Mouse (Mus musculus): Measurements from ENCODE around the gene Zfp551. TPM values are rescaled to one million over a fixed set of nuclear protein-coding genes. Genes with fewer than 3 reads are reported as not detected.

The Zfp551 gene
- 2.9 and 4.0 TPM in 2 replicates for polyA plus RNA-seq (2016; fragmentation: Nextera tagmentation; extraction: Ambion mirVana)

DNA sequence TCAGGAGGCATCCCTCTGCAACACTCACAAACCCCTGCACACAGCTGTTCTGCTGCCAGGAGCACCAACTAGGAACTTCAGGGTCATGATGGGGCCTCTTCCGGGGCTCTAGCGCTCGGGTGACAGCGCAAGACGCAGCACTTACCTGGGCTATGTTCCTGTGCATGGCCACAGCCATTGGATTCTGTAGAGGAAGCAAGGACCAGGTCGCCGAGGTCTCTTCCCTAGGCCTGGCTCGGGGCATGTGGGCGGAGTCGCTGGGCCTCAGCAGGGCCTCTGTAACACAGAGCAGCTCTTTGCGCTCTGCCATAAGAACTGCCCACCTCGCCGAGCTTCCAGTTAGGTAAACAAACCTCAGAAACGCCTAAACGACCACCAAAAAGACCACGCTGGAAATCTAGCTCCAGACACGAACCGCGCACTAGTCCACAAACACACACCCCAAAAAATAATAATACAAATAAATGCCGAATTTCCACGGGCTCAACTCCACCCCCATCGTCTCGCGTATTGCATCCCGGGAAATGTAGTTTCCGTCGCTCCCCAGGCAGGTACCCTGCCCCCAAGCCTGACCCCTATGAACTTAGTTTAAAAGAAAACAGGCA lies at the start of gene Zfp551:
TSS of gene Zfp551 (minus strand) at position 507 of the 605 bp plus-strand sequence.
- Histone ChIP-seq H3K9me3 (peaks cover 5% of the 10 kb centered on the region; the same call in 1 of the 2 replicates), H3K4me1 (replicated peaks) (peaks cover 8% of the 10 kb centered on the region), H3K27ac (peak within 1 kb of the TSS; percentile 87), H3K4me3 (peak within 1 kb of the TSS; percentile 62), H3K36me3 (peaks cover 10% of the 10 kb centered on the region), H3K27me3 (ENCODE audit: insufficient read depth, poor library complexity, severe bottlenecking) (no peaks in the 10 kb centered on the region)
- WGBS = under 1% methylated on average over 27 of the region's 27 CpGs
- peak; percentile 75 for DNase-seq (ENCODE audit: low spot score)

DNA sequence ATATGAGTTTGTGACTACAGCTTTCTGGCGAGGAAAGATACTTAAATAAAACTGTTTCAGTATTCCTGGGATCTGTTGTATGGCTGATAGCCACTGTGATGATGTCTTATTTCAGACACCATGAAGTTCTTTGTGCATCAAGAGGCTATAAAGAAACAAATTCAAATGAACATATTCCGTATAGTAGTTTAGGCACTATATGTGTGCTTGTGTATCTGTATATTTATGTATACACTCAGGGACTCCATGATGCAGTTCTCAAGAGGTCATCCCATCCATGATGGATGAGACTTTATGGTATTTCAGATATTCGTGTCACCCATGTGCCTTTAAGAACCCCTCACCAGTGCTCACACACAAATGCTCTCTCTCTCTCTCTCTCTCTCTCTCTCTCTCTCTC lies 304 bp upstream of the Zfp551 start:
- WGBS = 62% methylated on average over 3 of the region's 3 CpGs
- H3K4me1 ChIP-seq (replicated peaks) = peaks cover 8% of the 10 kb centered on the region
- peak overlapping the region; percentile 87; the same call in 1 of the 2 replicates for H3K27ac ChIP-seq
- no peaks in the 10 kb centered on the region for H3K27me3 ChIP-seq (ENCODE audit: insufficient read depth, poor library complexity, severe bottlenecking)
- peaks cover 5% of the 10 kb centered on the region; the same call in 1 of the 2 replicates for H3K9me3 ChIP-seq
- DNase-seq (ENCODE audit: low spot score) = no peak
- H3K36me3 ChIP-seq = peaks cover 10% of the 10 kb centered on the region; the same call in 1 of the 2 replicates
- H3K4me3 ChIP-seq = peak overlapping the region; percentile 62

DNA sequence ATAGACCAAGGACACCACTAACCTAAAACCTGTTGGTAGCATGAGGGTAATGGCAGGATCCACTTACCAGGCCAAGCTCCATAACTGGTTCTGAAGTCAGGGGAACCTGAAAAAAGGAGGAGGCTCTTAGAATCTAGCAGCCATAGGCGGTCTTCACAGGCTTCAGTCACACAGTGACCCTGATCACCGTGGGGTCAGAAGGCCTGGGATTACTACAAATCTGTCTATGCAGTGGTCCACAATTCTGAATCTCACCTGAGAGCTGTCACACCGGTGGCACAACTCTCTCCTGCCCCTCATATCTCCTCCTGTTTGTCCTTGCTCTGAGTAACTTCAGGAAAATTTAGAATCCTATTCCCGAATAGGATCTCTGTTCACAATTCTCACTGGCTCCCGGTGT lies 810 bp downstream of the Zfp551 start:
- H3K4me1 ChIP-seq (replicated peaks) = peaks cover 8% of the 10 kb centered on the region
- H3K4me3 ChIP-seq = peak overlapping the region; percentile 62
- H3K9me3 ChIP-seq = peaks cover 6% of the 10 kb centered on the region; the same call in 1 of the 2 replicates
- H3K27ac ChIP-seq = peak overlapping the region; percentile 87
- DNase-seq (ENCODE audit: low spot score) = peak; percentile 4
- no peaks in the 10 kb centered on the region for H3K27me3 ChIP-seq (ENCODE audit: insufficient read depth, poor library complexity, severe bottlenecking)
- 60% methylated on average over 5 of the region's 5 CpGs for WGBS
- peaks cover 16% of the 10 kb centered on the region for H3K36me3 ChIP-seq

DNA sequence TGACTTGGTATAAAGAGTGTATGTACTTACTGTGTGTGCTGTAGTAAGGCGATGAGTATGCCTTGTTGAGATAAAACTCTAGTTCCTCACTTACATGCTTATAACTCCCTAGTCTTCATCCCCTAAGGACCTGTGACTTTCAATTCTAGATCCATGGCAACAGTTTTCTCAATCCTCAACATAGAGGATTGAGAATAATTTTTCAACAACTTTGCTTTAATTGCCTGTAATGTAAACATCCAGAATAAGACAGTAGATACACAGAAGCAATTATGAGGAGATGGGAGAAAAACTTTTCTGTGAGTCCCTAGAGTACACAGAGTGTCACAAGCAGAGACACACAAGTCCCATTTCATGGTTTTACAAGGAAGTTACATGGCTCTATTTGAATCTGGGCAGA lies 53.4 kb downstream of the Zfp551 start, which contains the start of gene Vmn1r84:
TSS of gene Vmn1r84 (minus strand) at position 101 of the 400 bp plus-strand sequence.
- H3K9me3 ChIP-seq = peaks cover 26% of the 10 kb centered on the region
- H3K4me3 ChIP-seq = no peak within 1 kb of the TSS
- no peaks in the 10 kb centered on the region for H3K27me3 ChIP-seq (ENCODE audit: insufficient read depth, poor library complexity, severe bottlenecking)
- 73% methylated on average over 1 of the region's 1 CpGs for WGBS
- DNase-seq (ENCODE audit: low spot score) = no peak
- H3K27ac ChIP-seq = no peak within 1 kb of the TSS
- H3K4me1 ChIP-seq (replicated peaks) = no peaks in the 10 kb centered on the region
- no peaks in the 10 kb centered on the region for H3K36me3 ChIP-seq

Other genes with a start within 250 kb of the Zfp551 start
- gene Vmn1r80, start 233.5 kb downstream of the Zfp551 start, polyA plus RNA-seq (2016; fragmentation: Nextera tagmentation; extraction: Ambion mirVana) = not detected in 2 replicates
- gene Vmn1r81, start 154.5 kb downstream of the Zfp551 start, polyA plus RNA-seq (2016; fragmentation: Nextera tagmentation; extraction: Ambion mirVana) = not detected in 2 replicates
- gene Vmn1r82, start 122.3 kb downstream of the Zfp551 start, polyA plus RNA-seq (2016; fragmentation: Nextera tagmentation; extraction: Ambion mirVana) = not detected in 2 replicates
- not detected in 2 replicates for gene Vmn1r83, start 93.3 kb downstream of the Zfp551 start, polyA plus RNA-seq (2016; fragmentation: Nextera tagmentation; extraction: Ambion mirVana)
- not detected in 2 replicates for gene Vmn1r84, start 53.5 kb downstream of the Zfp551 start, polyA plus RNA-seq (2016; fragmentation: Nextera tagmentation; extraction: Ambion mirVana)
- gene Zfp606, start 55.5 kb upstream of the Zfp551 start, polyA plus RNA-seq (2016; fragmentation: Nextera tagmentation; extraction: Ambion mirVana) = 30.9 and 32.5 TPM in 2 replicates
- not detected in 2 replicates for gene 2900092C05Rik, start 89.8 kb upstream of the Zfp551 start, polyA plus RNA-seq (2016; fragmentation: Nextera tagmentation; extraction: Ambion mirVana)
- gene Vmn2r53, start 186.0 kb upstream of the Zfp551 start, polyA plus RNA-seq (2016; fragmentation: Nextera tagmentation; extraction: Ambion mirVana) = not detected in 2 replicates
- gene Vmn2r54, start 217.6 kb upstream of the Zfp551 start, polyA plus RNA-seq (2016; fragmentation: Nextera tagmentation; extraction: Ambion mirVana) = not detected in 2 replicates

Data from hindbrain, embryonic 10.5 days (tissue).